Mouse (Mus musculus) frontal cortex, postnatal 36 days (tissue): ENCODE measurements at regions not wholly inside any gene's neighbourhood (a gene's known extent, or its start where the extent isn't known, plus 50 kb on each side); places are given as distances from the start of the nearest gene placed in this dataset.

ENCODE experiments used
- DNase-seq, 2 experiments: peaks; one replicate each; pipeline ENCODE4 v3.0.0; 2022; ENCODE audit warnings: low spot score in 2 of 2

GRCm38 (mm10) chr16:74598361-74598760 is 186.7 kb upstream of the Robo2 start:
- DNase-seq = no peak

- no peak for DNase-seq
Observed at GRCm38 (mm10) chr16:74597735-74598340, 186.2 kb upstream of the Robo2 start.

- no peak for DNase-seq
Observed at GRCm38 (mm10) chr16:74591896-74592295, 180.3 kb upstream of the Robo2 start.

DNA sequence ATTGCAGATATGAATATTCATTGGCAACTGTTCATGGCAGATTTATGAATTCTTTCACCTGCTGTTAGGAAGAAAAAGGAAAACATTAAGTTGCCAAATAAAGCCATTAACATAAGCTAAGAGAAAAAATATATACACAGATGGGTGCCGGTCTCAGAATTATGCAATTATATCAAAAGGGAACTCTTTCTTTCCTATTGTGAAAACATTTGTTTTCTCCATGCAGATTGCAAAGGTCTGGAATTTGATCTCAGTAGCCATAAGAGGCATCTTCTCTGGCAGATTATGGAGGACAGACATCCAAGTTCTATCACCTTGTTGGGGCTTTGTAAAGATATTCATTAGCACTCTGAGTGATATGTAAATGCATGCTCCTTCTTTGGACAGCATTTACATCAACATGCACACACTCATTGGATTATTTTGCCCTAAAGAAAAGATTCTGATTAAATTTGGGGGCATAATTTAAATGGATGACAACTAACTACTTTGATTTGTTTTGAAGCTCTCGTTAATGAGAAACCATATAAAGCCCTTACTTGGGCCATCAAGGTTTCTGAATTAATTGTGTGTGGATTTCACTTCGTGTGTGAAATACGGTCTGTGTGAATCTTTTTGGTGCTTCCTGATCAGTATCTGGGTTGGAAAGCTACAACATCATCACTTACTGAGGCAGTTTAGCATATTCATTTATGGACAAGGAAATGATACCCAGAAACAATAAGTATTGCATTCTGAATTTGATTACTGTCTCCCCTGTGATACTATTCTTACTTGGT is 171.2 kb upstream of the Robo2 start:
- DNase-seq = no peak

DNA sequence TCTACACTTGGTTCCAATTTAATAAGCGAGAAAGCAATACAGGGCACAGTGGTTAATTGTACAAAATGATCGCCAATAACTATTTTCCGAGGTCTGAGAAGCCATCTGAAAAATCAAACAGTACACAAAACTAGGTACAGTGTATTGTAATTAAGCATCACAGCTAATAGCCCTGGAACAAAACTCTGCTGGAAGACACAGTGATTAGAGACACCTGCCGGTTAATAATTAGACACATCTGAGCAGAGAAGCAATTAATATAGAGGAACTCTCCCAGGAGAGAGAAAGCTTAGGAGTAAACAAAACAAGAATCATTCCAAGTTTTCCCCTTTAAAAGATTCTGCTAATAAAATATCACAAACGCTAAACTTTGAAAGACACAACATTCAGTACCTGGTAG is 136.7 kb upstream of the Robo2 start:
- DNase-seq = no peak

- DNase-seq = no peak
Observed at GRCm38 (mm10) chr16:74530531-74530930, 118.9 kb upstream of the Robo2 start.

- no peak for DNase-seq
Observed at GRCm38 (mm10) chr16:74528245-74528644, 116.6 kb upstream of the Robo2 start.

GRCm38 (mm10) chr16:74526521-74526920 is 114.9 kb upstream of the Robo2 start:
- peak in 1 of 2 experiments; percentile 18 for DNase-seq

- no peak for DNase-seq
Observed at GRCm38 (mm10) chr16:74520501-74520900, 108.9 kb upstream of the Robo2 start.

DNA sequence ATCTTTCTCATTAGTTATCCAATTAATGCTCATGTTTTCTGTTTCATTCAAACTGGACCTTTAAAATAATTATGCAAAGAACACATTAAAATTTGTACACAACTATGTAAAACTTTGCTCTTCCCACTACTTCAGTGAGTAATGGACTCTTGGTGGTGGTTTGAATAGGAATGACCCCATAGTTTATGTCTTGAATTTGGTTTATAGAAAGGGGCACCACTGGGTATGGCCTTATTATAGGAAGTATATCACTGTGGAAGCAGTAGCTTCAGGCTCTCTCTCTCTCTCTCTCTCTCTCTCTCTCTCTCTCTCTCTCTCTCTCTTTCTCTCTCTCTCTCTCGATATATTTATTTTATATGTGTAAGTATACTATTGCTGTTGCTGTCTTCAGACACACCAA is 106.3 kb upstream of the Robo2 start:
- DNase-seq = no peak

DNA sequence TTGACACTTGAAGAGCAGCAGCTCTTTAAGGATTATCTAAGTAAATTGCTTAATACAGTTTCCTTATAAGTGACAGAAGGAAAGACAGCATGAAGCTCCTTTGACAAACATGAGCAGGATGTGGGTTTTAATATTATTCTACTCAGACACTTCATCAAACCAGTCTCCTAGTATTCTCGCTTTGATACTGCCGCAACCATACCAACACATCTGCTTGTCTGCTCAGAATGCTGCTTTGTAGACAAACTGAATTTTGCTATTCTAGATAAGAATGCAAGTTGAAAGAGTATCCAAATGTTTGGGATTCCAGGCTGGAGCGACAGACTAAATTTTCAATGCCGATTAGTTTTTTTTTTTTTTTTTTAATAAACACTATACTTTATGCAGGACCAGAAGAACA is 105.7 kb upstream of the Robo2 start:
- DNase-seq = no peak

DNA sequence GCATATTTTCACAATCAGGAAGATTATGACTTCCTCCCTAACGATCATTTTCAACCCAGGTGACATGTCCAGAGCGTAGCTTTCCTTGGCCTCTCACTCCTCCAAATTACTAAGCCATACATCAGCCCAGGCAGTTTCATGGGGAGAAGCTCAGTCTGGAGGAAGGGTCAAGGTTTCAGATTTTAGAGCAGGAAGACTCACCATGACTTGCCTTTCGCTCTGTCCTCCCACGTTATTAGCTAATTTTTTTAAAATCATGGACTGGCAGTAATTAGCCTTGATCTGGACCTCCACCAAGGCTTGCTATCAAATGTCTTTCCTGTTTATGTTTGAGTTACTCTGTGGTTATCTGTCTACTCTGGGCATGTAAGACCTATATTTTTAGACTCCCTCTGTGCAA is 102.9 kb upstream of the Robo2 start:
- no peak for DNase-seq

DNA sequence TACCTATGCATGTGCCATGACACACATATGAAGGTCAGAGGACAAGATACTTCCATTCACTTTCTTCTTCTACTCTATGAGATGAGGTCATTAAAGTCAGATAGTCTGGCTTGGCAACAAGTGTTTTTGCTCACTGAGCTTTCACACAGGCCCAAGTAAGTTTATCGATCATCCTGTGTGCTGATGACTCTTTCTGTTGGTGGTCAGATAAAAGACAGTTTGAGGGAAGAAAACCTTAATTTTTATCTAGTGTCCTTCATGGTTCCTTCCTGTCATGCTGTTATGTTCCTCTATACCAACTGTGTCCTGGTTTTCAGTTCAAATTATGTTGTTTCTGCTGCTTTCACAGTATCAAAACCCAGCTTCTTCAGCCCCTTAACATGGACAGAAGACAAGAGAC is 98.8 kb upstream of the Robo2 start:
- DNase-seq = no peak

DNA sequence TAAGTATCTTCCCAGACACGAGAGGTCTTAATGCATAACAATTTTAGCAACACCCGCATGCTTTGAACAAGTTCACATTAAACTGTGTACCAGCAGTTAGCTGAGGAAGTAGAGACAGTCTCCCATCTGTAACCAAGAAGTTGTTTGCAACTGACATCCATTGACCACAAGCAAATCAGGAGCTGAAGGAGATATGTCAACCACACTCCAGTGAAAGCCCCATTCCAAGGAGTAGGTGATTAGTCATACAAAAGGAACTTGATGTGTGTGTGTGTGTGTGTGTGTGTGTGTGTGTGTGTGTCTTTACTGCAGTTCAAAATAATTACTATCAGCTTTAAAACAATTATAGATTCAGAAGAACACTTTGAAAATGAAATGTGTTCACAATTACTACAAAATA is 97.9 kb upstream of the Robo2 start:
- DNase-seq = no peak

DNA sequence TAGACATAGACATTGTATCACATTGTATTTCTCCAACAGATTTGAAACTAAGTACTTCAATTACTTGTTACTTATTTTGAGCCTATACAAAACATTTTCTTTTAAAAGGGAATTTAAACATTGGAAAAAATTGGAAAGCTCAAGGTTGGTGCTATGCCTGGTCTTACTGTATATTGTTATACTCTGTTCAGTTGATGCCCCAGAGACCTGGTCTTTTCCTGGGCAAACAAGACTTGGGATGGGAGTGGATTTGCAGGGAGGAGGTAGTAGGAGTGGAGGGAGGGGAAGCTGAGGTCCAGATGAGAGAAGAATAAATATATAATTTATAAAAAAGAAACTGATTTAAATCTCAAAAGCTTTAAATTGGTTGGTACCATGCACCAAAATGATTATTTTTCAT is 95.1 kb upstream of the Robo2 start:
- no peak for DNase-seq

- DNase-seq = no peak
Observed at GRCm38 (mm10) chr16:74506173-74506709, 94.6 kb upstream of the Robo2 start.

GRCm38 (mm10) chr16:74504426-74504825 is 92.8 kb upstream of the Robo2 start:
- no peak for DNase-seq

GRCm38 (mm10) chr16:74500687-74501086 is 89.1 kb upstream of the Robo2 start:
- DNase-seq = peak; percentile 8 to 31

- no peak for DNase-seq
Observed at GRCm38 (mm10) chr16:74467745-74468420, 56.3 kb upstream of the Robo2 start.

- no peak for DNase-seq
Observed at GRCm38 (mm10) chr16:74467159-74467558, 55.5 kb upstream of the Robo2 start.

DNA sequence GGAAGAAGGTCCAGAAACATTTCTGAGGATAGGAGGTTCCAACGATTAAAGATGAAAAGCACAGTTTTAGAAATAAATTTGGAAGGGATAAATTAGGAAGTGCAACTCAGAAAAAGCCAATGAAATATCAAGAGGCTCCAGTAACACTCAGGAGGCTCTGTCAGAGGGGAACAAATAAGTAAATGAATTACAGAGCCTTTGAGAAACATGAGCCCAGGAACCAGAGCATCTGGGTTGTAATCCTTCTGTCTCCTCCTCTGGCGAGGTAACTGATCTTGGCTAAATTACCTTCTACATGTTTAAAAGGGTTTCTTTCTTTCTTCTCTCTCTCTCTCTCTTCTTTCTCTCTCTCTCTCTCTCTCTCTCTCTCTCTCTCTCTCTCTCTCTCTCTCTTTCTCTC is 53.2 kb upstream of the Robo2 start:
- DNase-seq = no peak

DNA sequence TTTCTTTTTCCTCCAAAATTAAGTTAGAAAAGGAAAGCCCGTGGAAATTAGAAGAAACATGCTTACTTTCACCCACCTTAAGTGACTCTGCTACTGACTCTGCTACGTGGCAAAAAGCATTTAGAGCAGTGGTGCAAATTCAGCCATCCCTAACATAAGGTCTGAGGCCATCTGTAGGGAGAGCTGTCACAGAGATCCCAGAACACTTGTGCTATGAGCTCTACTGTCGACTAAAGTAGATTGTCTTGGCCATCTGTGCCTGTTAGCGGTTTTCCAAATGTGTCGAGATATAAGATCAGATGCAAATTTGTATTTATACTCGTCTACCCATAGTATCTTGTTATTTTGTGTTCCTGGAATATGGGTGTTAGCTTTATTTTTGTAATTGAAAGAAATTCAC is 52.7 kb upstream of the Robo2 start:
- peak; percentile 7 to 30 for DNase-seq

GRCm38 (mm10) chr16:74462436-74462835 is 50.8 kb upstream of the Robo2 start:
- DNase-seq = no peak
